Mouse (Mus musculus) intestine, embryonic 14.5 days (tissue): ENCODE measurements around the gene Plxdc2. TPM values are rescaled to one million over a fixed set of nuclear protein-coding genes. Genes with fewer than 3 reads are reported as not detected.

Experiments used
- ATAC-seq: fragments of 200-750 bp; cut with Nextera tagmentation; replicated peaks from 2 replicates; pipeline ENCODE4 v1.8.0; 2017; ENCODE audit warnings: low read depth, moderate number of reproducible peaks, moderate TSS enrichment, moderate library complexity; ENCODE audit not compliant: low FRiP score, low TSS enrichment
- DNase-seq: peaks from one replicate; pipeline ENCODE4 v3.0.0-alpha.2; 2018; ENCODE audit warnings: low spot score
- H3K27ac ChIP-seq: fragments of 300-500 bp; sonication (generic); 2 replicates; pipeline ENCODE4 v1.5.1; 2014; ENCODE audit warnings: low read depth, mild to moderate bottlenecking, control low read depth
- H3K27me3 ChIP-seq: fragments of 300-500 bp; sonication (generic); replicated peaks from 2 replicates; pipeline ENCODE4 v1.6.1; 2014; ENCODE audit warnings: low read length, control low read depth; ENCODE audit not compliant: control insufficient read depth, insufficient read depth
- H3K36me3 ChIP-seq: fragments of 300-500 bp; sonication (generic); 2 replicates; pipeline ENCODE4 v1.6.1; 2014; ENCODE audit warnings: low read length, control low read depth; ENCODE audit not compliant: control insufficient read depth, insufficient read depth
- H3K4me1 ChIP-seq: fragments of 300-500 bp; sonication (generic); replicated peaks from 2 replicates; pipeline ENCODE4 v1.6.1; 2014; ENCODE audit warnings: low read length, control low read depth, mixed read lengths; ENCODE audit not compliant: control insufficient read depth, insufficient read depth
- H3K4me2 ChIP-seq: fragments of 300-500 bp; sonication (generic); 2 replicates; pipeline ENCODE4 v1.6.1; 2014; ENCODE audit warnings: low read length
- H3K4me3 ChIP-seq: fragments of 300-500 bp; sonication (generic); 2 replicates; pipeline ENCODE4 v1.5.1; 2014; ENCODE audit warnings: low read depth, low read length, control low read depth, mixed read lengths
- H3K9ac ChIP-seq: fragments of 300-500 bp; sonication (generic); 2 replicates; pipeline ENCODE4 v1.6.1; 2014; ENCODE audit warnings: mild to moderate bottlenecking, low read length
- H3K9me3 ChIP-seq: fragments of 300-500 bp; sonication (generic); 2 replicates; pipeline ENCODE4 v1.6.1; 2016; ENCODE audit warnings: low read length, control low read depth; ENCODE audit not compliant: control insufficient read depth
- WGBS: fragments of 180-500 bp; shearing (Covaris S2); extraction: QIAGEN DNeasy Blood & Tissue Kit; methylation state at CpG from one replicate; pipeline ENCODE4 v1.1.7; 2014; 5-methylcytosine and 5-hydroxymethylcytosine counted together
- polyA plus RNA-seq: library from polyadenylated mRNA; unstranded; fragments of >200 nt; fragmentation: Nextera tagmentation; extraction: Ambion mirVana; gene quantifications from 2 replicates; pipeline ENCODE4 v1.2.1, GENCODE M21; 2014

Gene Plxdc2
- polyA plus RNA-seq, 1 experiment from 2014 or later, result 19.9 TPM

- H3K27me3 ChIP-seq, result no peaks in the 10 kb centered on the region
- peaks cover 3% of the 10 kb centered on the region; the same call in 1 of the 2 replicates for H3K9me3 ChIP-seq
- DNase-seq, result no peak
- H3K4me3 ChIP-seq, result no peak overlapping the region
- H3K4me1 ChIP-seq, result peaks cover 15% of the 10 kb centered on the region
- peak overlapping the region; percentile 12; the same call in 1 of the 2 replicates for H3K27ac ChIP-seq
- no peak overlapping the region for H3K4me2 ChIP-seq
- ATAC-seq, result no peak
- WGBS, result 57% methylated on average over 7 of the region's 7 CpGs
- H3K9ac ChIP-seq, result no peak overlapping the region
- no peaks in the 10 kb centered on the region for H3K36me3 ChIP-seq
Measured at GRCm38 (mm10) chr2:16450838-16451665, 94.9 kb downstream of the Plxdc2 start.

GRCm38 (mm10) chr2:16451666-16452009 lies 95.5 kb downstream of the Plxdc2 start:
- Histone ChIP-seq H3K36me3 (no peaks in the 10 kb centered on the region), H3K9me3 (peaks cover 3% of the 10 kb centered on the region; the same call in 1 of the 2 replicates), H3K9ac (no peak overlapping the region), H3K27ac (no peak overlapping the region), H3K4me2 (no peak overlapping the region), H3K27me3 (no peaks in the 10 kb centered on the region), H3K4me3 (no peak overlapping the region), H3K4me1 (peaks cover 15% of the 10 kb centered on the region)
- WGBS, result 73% methylated on average over 4 of the region's 4 CpGs
- ATAC-seq, result no peak; the same call in 1 of the 2 replicates
- DNase-seq, result no peak

DNA sequence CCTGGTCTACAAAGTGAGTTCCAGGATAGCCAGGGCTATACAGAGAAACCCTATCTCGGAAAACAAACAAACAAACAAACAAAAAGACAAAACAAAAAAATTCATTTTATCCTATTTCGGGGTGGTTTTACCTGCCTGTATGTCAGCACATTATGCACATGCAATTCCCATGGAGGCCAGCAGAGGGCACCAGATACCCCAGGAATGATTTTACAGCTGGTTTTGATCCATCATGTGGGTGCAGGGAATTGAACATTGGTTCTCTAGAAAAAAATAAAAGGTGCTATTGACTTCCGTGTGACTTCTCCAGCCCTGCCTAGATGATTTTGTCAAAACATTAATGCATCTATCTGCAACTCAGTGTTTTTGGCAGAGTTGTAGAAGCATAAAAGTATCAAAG lies 96.0 kb downstream of the Plxdc2 start:
- no peak overlapping the region for H3K27ac ChIP-seq
- 97% methylated on average over 3 of the region's 3 CpGs for WGBS
- H3K36me3 ChIP-seq, result no peaks in the 10 kb centered on the region
- no peak for ATAC-seq
- peaks cover 15% of the 10 kb centered on the region for H3K4me1 ChIP-seq
- no peak for DNase-seq
- no peak overlapping the region for H3K9ac ChIP-seq
- no peak overlapping the region for H3K4me2 ChIP-seq
- H3K27me3 ChIP-seq, result no peaks in the 10 kb centered on the region
- H3K9me3 ChIP-seq, result peaks cover 3% of the 10 kb centered on the region; the same call in 1 of the 2 replicates
- H3K4me3 ChIP-seq, result no peak overlapping the region

- peaks cover 4% of the 10 kb centered on the region for H3K4me1 ChIP-seq
- H3K27me3 ChIP-seq, result no peaks in the 10 kb centered on the region
- no peak for ATAC-seq
- no peak overlapping the region for H3K9ac ChIP-seq
- no peak overlapping the region for H3K4me2 ChIP-seq
- no peaks in the 10 kb centered on the region for H3K36me3 ChIP-seq
- no peak overlapping the region for H3K27ac ChIP-seq
- no peak for DNase-seq
- H3K4me3 ChIP-seq, result no peak overlapping the region
- peaks cover 3% of the 10 kb centered on the region; the same call in 1 of the 2 replicates for H3K9me3 ChIP-seq
- 54% methylated on average over 1 of the region's 1 CpGs for WGBS
Measured at GRCm38 (mm10) chr2:16456264-16456780, 100.2 kb downstream of the Plxdc2 start.

DNA sequence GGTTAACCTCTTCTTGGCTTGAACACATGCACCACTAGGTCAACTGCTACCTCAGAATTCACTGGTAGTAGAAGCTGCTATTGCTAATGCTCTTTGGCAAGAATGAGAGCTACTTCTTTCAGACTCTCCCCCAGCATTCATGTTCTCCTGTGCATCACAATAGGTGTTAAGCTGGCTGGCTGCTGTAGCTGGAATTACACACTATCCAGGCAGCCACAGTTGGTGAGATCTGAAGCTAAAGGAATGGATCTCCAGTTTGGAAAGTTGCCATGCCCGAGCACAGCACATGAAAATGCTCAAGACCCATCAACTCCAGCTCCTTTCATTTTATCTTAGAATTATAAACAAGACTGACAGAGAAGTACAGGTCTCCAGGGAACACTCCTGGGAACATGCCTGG lies 103.4 kb downstream of the Plxdc2 start:
- H3K27me3 ChIP-seq, result no peaks in the 10 kb centered on the region
- no peak for ATAC-seq
- 47% methylated on average over 1 of the region's 1 CpGs for WGBS
- no peaks in the 10 kb centered on the region for H3K9me3 ChIP-seq
- no peaks in the 10 kb centered on the region for H3K36me3 ChIP-seq
- H3K4me1 ChIP-seq, result peaks cover 4% of the 10 kb centered on the region; the same call in 1 of the 2 replicates
- no peak overlapping the region for H3K4me3 ChIP-seq
- DNase-seq, result no peak
- H3K4me2 ChIP-seq, result no peak overlapping the region
- no peak overlapping the region for H3K9ac ChIP-seq
- no peak overlapping the region for H3K27ac ChIP-seq

DNA sequence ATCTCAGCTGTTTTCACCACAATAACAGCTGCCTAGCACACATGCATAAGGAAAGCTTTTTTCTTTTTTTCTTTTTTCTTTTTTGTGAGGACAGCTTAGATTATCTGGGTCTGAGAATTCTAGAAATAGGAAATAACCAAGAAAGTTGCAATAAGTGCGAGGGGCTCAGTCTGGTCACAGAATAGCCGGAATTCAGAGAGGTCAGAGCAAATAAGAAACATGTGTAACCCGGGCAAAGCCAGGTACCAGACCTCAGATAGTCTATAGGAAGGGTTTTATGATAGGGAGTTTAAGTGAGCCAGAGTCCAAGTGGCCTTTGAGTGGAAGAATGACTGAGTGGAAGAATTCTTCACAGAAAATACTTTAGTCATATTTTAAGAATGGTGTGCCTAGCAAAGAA lies 114.0 kb downstream of the Plxdc2 start:
- Histone ChIP-seq H3K4me1 (no peaks in the 10 kb centered on the region), H3K9ac (no peak overlapping the region), H3K9me3 (no peaks in the 10 kb centered on the region), H3K27me3 (no peaks in the 10 kb centered on the region), H3K27ac (no peak overlapping the region), H3K4me3 (no peak overlapping the region), H3K36me3 (no peaks in the 10 kb centered on the region), H3K4me2 (no peak overlapping the region)
- WGBS, result 58% methylated on average over 3 of the region's 3 CpGs
- no peak for ATAC-seq
- DNase-seq, result no peak

GRCm38 (mm10) chr2:16483943-16484342 lies 127.8 kb downstream of the Plxdc2 start:
- Histone ChIP-seq H3K27ac (no peak overlapping the region), H3K36me3 (no peaks in the 10 kb centered on the region), H3K9ac (no peak overlapping the region), H3K4me2 (no peak overlapping the region), H3K9me3 (no peaks in the 10 kb centered on the region), H3K4me3 (no peak overlapping the region), H3K27me3 (no peaks in the 10 kb centered on the region), H3K4me1 (no peaks in the 10 kb centered on the region)
- ATAC-seq (no peak), DNase-seq (no peak)
- WGBS, result 98% methylated on average over 2 of the region's 2 CpGs

GRCm38 (mm10) chr2:16485970-16486369 lies 129.9 kb downstream of the Plxdc2 start:
- 83% methylated on average over 3 of the region's 3 CpGs for WGBS
- no peak for ATAC-seq
- no peak for DNase-seq

DNA sequence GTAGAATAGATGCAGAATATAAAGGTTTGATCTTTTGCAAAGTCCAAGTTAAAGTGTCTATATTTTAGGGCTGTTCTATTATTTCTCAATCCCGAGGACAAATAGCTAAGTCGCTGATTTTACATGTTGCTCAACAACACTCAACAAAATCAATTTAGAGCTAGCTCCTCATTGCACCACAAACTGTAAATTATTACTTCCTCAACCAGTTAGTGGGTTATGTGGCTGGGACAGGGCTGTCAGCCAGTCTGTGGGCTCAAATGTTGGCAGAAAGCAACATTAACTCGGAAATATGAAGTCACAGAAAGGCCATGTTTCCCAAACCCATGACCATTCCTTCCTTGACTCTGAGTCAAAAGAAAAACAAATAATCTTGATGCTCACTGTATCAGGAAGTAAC lies 135.1 kb downstream of the Plxdc2 start:
- Histone ChIP-seq H3K4me2 (no peak overlapping the region), H3K36me3 (no peaks in the 10 kb centered on the region), H3K4me3 (no peak overlapping the region), H3K4me1 (no peaks in the 10 kb centered on the region), H3K9me3 (no peaks in the 10 kb centered on the region), H3K27me3 (no peaks in the 10 kb centered on the region), H3K27ac (no peak overlapping the region), H3K9ac (no peak overlapping the region)
- ATAC-seq, result no peak
- no peak for DNase-seq
- 79% methylated on average over 3 of the region's 3 CpGs for WGBS

More at GRCm38 (mm10) chr2:16485970-16486369, 129.9 kb downstream of the Plxdc2 start:
- Histone ChIP-seq H3K4me1 (no peaks in the 10 kb centered on the region), H3K9ac (no peak overlapping the region), H3K4me2 (no peak overlapping the region), H3K9me3 (no peaks in the 10 kb centered on the region), H3K27me3 (no peaks in the 10 kb centered on the region), H3K4me3 (no peak overlapping the region), H3K36me3 (no peaks in the 10 kb centered on the region), H3K27ac (no peak overlapping the region)
